Mouse (Mus musculus): ENCODE measurements around the gene Dmrta1.

Dmrta1 gene

DNA sequence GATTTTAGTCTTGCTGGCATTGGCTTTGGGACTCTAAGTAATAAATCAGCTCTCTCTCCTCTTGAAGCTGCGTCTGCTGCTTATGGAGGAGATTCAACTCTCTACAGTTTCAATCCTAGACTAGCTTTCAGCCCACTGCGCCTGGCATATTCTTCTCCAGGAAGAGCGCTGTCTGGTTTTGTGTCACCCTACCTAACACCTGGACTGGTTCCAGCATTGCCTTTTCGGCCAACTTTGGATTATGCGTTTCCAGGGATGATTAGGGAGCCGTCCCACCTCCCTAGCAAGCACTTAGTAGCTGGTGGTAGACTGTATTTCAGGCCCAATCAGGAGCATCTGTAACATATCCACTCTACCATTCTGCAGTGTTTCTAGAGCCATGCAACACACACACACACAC, 12.7 kb downstream of the Dmrta1 start:
- TF ChIP-seq GATA4 (IDR thresholded peaks at IDR 0.05; ENCODE audit: insufficient replicate concordance, low read length), result no peak

DNA sequence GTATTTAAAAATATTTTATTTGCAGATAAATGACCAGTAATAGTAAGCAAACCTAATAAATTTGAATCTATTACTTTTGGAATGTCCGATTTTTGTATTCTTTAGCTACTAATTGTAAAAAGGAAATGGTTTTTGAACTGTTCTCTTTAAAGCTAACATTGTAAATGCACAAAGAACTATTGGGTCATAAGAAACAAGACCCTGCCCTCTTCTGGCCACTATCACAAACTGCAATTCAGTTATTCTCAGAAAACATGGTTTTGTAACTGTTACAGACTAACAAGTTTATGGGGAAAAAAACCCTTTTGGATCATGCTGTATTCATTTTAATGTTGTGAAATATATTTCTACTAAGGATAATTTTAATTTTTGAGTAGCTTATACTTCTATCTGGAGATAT, 13.5 kb downstream of the Dmrta1 start:
- TF ChIP-seq GATA4 (IDR thresholded peaks at IDR 0.05; ENCODE audit: insufficient replicate concordance, low read length), result no peak

DNA sequence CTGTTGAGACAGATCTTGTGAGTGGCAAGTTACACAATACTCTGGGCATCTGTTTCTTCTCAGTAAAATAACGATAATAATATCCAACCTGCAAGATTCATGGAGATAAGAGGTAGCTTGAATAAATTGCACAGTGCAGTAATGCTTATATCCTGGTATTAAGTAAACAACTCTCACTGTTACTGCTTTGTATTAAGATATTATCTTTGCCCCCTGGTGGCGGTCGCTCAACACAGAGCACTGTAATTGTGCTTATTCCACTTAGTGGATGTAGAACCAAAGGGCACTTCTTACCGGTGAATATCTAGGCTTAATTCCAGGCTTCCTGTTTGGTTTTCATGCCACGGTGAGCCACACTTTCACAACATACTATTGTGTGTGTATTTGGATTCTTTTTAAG, 16.4 kb downstream of the Dmrta1 start:
- no peak for TF ChIP-seq GATA4 (IDR thresholded peaks at IDR 0.05; ENCODE audit: insufficient replicate concordance, low read length)

DNA sequence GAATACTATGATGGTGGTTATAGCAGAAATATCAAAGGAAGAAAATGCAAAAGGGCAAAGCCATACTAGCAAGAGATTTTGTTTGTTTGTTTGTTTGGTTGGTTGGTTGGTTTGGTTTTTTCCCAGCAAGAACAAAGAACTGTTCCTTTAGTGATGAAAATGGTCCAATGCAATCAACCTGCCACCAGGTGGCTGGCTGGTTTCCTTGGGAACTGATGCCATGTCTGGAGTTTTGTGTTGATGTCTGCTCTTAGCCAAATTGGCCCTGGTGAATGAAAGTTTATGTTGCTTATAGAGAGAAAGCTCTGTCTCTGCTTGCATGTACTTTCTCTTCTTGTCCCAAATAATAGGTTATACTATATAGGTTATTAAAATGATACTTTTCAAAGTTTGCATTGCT, 18.7 kb downstream of the Dmrta1 start:
- no peak for TF ChIP-seq GATA4 (IDR thresholded peaks at IDR 0.05; ENCODE audit: insufficient replicate concordance, low read length)
